Mouse (Mus musculus) G1E-ER4 (cell line): Measurements from ENCODE around the gene Ntpcr. TPM values are rescaled to one million over a fixed set of nuclear protein-coding genes. Genes with fewer than 3 reads are reported as not detected.

Source experiments
- GATA1 ChIP-seq: IDR thresholded peaks from one replicate; pipeline ENCODE4 v1.8.0; 2012; ENCODE audit warnings: low read length, inconsistent platforms
- polyA plus RNA-seq: library from polyadenylated mRNA; stranded (reverse); fragments of >175 nt; gene quantifications from 2 replicates; pipeline ENCODE4 v1.2.3, GENCODE M21; 2012

Ntpcr gene
- polyA plus RNA-seq, 1 experiment = not detected

DNA sequence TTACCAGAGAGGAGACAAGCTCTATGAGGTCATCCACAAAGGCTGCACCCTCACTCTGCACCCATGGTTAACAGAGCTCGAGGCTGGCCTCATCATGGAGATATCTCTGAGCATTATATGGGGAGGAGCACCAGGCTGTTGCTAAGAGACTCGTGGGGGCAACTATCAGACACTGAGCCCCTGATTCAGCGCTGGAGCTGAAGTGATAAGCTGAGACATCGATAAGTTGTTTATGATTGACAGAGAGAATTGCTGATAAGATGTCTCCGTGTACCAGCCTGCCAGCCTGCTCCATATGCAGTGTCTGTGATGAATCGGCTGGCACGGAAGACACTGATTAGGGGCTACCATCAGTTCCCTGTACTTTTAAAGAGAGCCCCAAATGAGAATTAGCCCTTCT is 57.1 kb downstream of the Ntpcr start:
- no peak for TF ChIP-seq GATA1

DNA sequence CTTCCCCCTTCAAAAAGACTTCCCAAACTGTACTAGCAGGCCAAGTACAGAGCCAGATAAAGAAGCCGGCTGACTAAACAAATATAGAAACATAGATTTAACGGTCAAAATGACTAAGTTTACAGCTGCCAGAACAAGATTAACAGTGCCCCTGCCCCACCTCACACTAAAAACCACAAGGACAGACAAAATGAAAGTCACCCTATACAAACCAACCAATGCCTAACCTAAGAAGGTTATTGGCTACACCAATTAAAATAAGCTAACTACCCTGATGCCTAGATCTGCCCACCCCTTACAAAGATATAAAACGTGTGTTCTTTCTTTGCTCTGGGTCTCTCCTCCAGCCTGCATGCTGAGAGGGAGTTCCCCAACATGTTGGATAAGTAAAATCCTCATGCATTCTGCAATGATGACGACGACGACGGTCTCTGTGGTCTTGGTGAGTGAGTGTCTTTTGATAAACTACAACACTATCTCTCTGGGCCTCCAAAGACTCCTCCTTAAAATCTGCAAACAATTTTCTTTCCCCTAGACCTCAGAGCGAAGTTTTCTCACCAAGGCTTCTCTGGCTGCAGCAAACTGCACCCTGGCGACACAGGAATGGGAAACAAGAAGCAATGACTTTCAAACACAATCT is 63.2 kb downstream of the Ntpcr start:
- no peak for TF ChIP-seq GATA1

DNA sequence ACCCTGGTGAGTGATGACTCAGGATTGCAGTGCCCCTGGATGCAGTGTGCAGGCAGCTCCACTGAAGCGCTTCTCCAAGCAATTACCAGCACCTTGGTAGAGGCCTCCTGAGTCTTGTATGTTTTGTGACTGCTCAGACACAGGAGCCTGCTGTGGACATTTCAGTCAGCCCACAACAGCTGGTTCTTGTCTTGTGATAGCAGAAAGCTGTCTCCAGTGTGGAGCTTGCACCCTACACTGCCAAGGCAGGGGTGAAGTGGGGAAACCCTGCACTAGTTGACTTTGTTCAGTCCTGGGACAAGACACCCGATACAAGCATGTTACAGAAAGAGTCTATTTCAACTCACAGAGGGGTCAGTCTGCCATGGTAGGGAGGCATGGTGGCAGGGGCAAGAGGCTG is 65.6 kb downstream of the Ntpcr start:
- no peak for TF ChIP-seq GATA1

DNA sequence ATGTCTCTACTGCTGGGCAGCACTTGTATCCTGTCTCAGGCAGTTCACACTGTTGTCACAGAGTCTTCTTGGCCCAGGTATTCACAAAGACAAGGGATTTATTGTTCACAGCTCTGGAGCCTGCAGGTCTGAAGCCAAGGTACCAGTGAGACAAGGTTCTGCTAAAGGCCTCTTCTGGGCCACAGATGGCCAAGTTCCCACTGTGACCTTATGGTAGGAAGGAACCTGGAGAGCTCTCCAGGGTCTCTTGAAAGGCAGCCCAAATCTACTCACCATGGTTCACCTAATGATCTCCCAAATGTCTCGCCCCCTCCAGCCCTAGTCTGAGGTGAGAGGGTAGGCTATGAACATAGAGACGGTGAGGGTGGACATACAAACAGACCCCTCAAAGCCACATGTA is 67.2 kb downstream of the Ntpcr start:
- TF ChIP-seq GATA1 = no peak

Other genes with a start within 250 kb of the Ntpcr start
- gene Sipa1l2, start 160.2 kb upstream of the Ntpcr start, polyA plus RNA-seq = not detected in 2 replicates
- gene Map10, start 60.1 kb upstream of the Ntpcr start, polyA plus RNA-seq = not detected in 2 replicates
- not detected in 2 replicates for gene Pcnx2, start 168.4 kb downstream of the Ntpcr start, polyA plus RNA-seq
- not detected in 2 replicates for gene Map3k21, start 180.5 kb downstream of the Ntpcr start, polyA plus RNA-seq